Mouse (Mus musculus) embryo, embryonic 11 days (tissue): Measurements from ENCODE around the gene Bsn.
A peak's percentile ranks its signal among the peaks of the same experiment; 100 is the strongest.

ENCODE experiments used
- DNase-seq: peaks from one replicate; pipeline ENCODE4 v3.0.0-alpha.2; 2015

The Bsn gene

DNA sequence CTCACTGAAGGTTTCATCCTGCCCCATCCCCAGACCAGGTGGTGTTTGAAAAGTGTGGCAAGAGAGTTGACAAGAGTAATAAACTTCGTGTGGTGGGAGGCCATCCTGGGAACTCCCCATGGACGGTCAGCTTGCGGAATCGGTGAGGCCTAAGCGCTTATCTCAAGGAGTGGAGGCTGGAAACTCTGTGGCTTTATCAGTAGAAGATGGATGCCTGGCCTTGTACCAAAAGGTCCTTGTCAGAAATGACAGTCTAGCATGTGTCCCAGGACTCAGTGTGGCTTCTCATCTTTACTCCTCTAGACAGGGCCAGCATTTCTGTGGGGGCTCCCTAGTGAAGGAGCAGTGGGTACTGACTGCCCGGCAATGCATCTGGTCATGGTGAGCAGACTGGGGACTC, 106.6 kb downstream of the Bsn start:
- DNase-seq: no peak

- DNase-seq: no peak
Measured at GRCm38 (mm10) chr9:108082988-108083431, 107.2 kb downstream of the Bsn start, which contains the start of gene Rnf123. TSS of gene Rnf123 (minus strand) at chr9:108083346.

- DNase-seq: no peak
Measured at GRCm38 (mm10) chr9:108082549-108082948, 107.6 kb downstream of the Bsn start.

GRCm38 (mm10) chr9:108080168-108080567, 110.0 kb downstream of the Bsn start, which contains the start of gene Mst1:
TSS of gene Mst1 (plus strand) at chr9:108080436.
- no peak for DNase-seq

DNA sequence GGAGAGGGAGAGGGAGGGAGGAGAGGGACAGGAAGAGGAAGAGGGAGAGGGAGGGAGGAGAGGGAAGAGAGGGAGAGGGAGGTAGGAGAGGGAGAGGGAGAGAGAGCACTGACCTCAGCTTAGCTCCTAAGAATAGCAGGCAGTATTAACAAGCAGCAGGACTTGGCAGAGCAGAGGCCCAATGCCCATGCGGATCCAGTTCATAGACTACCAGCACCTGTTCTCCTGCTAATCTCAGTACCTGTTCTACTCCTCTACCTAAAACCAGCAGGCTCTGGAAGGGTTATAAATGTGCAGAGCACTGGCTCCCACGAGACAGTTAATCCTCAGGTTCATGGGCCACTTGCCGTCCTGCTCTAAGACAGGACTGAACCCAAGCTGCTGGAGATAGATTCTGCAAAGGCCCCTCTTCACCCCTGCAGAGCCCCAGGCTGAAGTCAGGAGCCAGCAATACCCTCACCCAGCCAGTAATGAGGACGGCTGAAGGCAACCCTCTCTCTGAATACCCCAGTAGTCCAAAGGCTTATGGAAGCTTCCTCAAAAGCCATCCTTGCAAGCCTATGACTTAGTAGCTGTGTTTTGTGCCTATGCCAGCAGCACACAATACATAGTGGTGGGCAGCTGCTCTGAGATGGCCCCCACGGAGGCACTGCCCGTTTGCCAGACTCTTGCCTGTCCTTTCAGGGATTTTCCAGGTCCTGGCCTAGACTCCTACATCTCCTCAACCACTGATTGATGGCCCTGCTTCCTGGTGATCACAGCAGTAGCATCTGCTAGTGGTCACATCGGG, 116.8 kb downstream of the Bsn start:
- no peak for DNase-seq

DNA sequence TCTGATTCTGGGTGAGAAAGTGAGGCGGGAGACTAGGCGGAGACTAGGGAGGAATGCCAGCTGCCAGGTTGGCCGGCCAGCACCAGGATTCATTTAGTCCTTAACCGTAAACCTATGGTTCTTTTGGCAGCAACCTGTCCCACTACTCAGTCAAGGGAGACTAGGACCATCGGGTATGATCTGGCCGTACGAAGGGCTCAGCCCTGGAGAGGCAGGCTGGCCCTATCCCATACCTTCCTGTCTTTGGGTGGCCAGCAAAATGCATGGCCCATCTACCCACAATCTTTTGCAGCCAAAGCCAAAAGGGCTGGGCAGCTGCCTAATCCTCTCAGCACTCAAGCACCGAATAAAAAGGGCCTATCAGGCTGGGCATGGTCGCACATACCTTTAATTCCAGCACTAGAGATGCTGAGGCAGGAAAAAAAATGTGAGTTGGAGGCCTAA, 117.7 kb downstream of the Bsn start:
- DNase-seq: no peak

DNA sequence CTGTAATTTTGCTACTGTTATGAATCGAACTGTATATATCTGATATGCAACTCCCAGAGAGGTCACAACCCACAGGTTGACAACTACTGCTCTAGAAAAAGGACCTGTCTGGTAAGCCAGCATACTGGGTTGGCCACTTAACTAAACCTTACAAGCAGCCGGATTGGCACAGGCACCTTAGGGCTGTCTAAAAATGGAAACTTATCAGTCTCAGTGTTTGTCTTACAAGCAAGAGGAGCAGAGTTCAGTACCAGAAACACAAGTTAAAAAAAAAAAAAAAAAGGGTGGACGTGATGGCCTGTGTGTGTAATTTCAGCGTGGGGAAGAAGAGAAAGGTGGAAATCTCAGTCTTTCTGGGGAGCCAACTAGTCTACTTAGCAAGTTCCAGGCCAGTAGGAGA, 118.4 kb downstream of the Bsn start:
- no peak for DNase-seq

- DNase-seq: no peak
Measured at GRCm38 (mm10) chr9:108069529-108069928, 120.7 kb downstream of the Bsn start.

DNA sequence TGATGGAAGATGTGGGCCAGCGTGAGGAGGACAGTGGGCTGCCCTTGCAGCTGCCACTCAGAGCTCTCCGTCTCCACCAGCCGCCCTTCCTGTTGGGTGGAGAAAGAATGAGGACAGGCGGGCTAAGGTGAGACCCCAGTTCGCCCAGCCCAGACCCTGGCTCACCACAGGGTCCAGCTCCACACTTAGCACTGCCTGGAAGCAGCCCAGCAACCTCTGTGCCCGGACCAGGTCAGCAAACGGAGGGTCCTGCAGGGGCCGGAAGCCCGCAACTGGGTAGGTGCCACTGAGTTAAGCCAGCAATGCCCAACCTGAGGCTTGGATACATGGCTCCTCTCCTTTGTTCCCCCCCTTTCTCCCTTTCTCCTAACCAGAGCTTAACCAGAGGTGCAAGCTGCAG, 121.2 kb downstream of the Bsn start:
- no peak for DNase-seq

GRCm38 (mm10) chr9:108067900-108068299, 122.3 kb downstream of the Bsn start:
- DNase-seq: peak; percentile 85

GRCm38 (mm10) chr9:108067199-108067598, 123.0 kb downstream of the Bsn start:
- no peak for DNase-seq

DNA sequence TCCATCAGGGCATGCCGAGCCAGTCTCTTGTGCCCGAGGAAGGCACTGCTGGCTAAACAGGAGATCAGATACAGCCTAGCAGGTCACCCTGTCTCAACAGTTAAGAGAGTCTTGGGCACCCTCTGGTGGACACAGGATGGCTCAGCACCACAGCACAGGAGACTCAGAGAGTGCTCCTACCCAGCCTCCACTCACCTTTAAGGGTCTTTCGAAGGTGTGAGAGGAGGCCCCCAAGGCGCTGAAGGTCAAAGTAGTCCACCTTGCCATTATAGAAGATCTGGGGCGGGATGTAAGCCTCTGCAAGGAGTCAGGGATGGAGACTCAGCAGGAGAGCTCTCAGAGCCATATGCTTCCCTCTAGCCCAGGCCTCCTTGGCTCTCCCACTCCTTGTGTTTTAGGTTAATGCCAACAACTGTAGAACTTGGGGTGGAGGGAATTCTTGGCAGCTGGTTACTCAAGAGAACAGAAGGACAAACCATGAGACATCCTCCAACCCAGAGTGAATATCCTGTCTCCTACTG, 124.6 kb downstream of the Bsn start:
- peak; percentile 76 for DNase-seq

GRCm38 (mm10) chr9:108063361-108063760, 126.8 kb downstream of the Bsn start:
- DNase-seq: no peak

DNA sequence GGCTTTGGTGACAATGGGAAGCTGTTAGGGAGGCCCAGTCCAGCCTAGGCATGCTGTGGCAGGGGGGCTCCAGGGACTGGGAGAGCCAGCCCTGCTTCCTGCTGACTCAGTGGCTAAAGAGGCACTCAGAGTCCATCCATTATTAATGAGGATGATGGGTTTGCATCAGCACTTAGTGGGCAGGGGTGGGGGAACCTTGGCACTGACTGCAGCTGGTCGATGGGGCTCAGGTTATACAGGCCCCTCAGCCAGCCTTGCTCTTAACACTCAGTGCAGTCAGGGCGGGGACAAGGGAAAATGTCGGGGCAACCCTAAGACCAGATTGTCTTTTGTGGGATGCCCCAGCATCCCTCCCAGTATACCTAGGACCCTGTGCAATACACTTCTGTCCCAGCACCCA, 128.0 kb downstream of the Bsn start:
- no peak for DNase-seq

GRCm38 (mm10) chr9:108058291-108058690, 131.9 kb downstream of the Bsn start:
- no peak for DNase-seq

GRCm38 (mm10) chr9:108057262-108057562, 133.0 kb downstream of the Bsn start:
- DNase-seq: no peak

GRCm38 (mm10) chr9:108056361-108057261, 133.6 kb downstream of the Bsn start:
- no peak for DNase-seq

GRCm38 (mm10) chr9:108055661-108056237, 134.4 kb downstream of the Bsn start:
- DNase-seq: no peak

- DNase-seq: no peak
Measured at GRCm38 (mm10) chr9:108055061-108055460, 135.1 kb downstream of the Bsn start.

- no peak for DNase-seq
Measured at GRCm38 (mm10) chr9:108054331-108055040, 135.7 kb downstream of the Bsn start.

DNA sequence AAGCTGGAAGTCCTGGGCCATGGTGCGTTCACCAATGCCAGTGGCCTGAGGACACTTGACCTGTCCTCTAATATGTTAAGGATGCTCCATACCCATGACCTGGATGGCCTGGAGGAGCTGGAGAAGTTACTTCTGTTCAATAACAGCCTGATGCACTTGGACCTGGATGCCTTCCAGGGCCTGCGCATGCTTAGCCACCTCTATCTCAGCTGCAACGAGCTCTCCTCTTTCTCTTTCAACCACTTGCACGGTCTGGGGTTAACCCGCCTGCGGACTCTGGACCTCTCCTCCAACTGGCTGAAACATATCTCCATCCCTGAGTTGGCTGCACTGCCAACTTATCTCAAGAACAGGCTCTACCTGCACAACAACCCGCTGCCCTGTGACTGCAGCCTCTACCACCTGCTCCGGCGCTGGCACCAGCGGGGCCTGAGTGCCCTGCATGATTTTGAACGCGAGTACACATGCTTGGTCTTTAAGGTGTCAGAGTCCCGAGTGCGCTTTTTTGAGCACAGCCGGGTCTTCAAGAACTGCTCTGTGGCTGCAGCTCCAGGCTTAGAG, 136.4 kb downstream of the Bsn start:
- no peak for DNase-seq
